Mouse (Mus musculus): Measurements from ENCODE around the gene Fam221b. TPM values are rescaled to one million over a fixed set of nuclear protein-coding genes. Genes with fewer than 3 reads are reported as not detected.

Fam221b gene
- polyA plus RNA-seq, 1 experiment from 2014 or later = 3.1 TPM

DNA sequence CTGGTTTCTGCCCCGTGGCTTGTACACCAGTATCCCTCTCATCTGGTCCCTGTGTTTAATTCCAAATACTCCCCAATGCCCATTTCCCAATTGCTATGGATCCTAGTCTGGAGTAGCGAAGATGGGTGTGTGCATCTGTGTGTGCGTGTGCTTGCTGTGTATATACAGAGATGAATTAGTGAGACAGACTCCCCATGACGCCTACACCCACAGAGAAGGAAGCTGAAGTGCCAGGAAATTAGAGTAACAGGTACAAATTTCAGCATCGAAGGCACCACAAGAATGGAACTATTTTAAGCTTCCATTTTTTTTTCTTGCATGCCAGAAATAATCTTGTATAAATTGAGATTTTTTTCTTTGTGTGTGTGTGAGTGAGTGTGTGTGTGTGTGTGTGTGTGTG lies 22.1 kb upstream of the Fam221b start:
- Histone ChIP-seq H3K4me2 (replicated peaks) (no peak overlapping the region), H3K27me3 (no peaks in the 10 kb centered on the region), H3K9me3 (replicated peaks) (no peaks in the 10 kb centered on the region), H3K4me3 (no peak overlapping the region), H3K9ac (no peak overlapping the region), H3K4me1 (no peaks in the 10 kb centered on the region), H3K27ac (no peak overlapping the region), H3K36me3 (peaks cover 38% of the 10 kb centered on the region)
- ATAC-seq (ENCODE audit: low FRiP score) = no peak
- WGBS = 84% methylated on average over 5 of the region's 5 CpGs

- Histone ChIP-seq H3K27me3 (no peaks in the 10 kb centered on the region), H3K4me3 (no peak overlapping the region), H3K4me1 (no peaks in the 10 kb centered on the region), H3K27ac (no peak overlapping the region), H3K9me3 (replicated peaks) (no peaks in the 10 kb centered on the region), H3K4me2 (replicated peaks) (no peak overlapping the region), H3K9ac (no peak overlapping the region), H3K36me3 (peaks cover 48% of the 10 kb centered on the region)
- 95% methylated on average over 17 of the region's 17 CpGs for WGBS
- ATAC-seq (ENCODE audit: low FRiP score) = no peak
These were observed 21.1 kb upstream of the Fam221b start for GRCm38 (mm10) chr4:43690021-43690420.

GRCm38 (mm10) chr4:43679416-43680043 lies 10.6 kb upstream of the Fam221b start:
- Histone ChIP-seq H3K36me3 (peaks cover 90% of the 10 kb centered on the region), H3K27ac (no peak overlapping the region), H3K4me3 (no peak overlapping the region), H3K9me3 (replicated peaks) (no peaks in the 10 kb centered on the region), H3K4me2 (replicated peaks) (no peak overlapping the region), H3K9ac (no peak overlapping the region), H3K27me3 (no peaks in the 10 kb centered on the region), H3K4me1 (no peaks in the 10 kb centered on the region)
- 88% methylated on average over 7 of the region's 7 CpGs for WGBS
- no peak for ATAC-seq (ENCODE audit: low FRiP score)

DNA sequence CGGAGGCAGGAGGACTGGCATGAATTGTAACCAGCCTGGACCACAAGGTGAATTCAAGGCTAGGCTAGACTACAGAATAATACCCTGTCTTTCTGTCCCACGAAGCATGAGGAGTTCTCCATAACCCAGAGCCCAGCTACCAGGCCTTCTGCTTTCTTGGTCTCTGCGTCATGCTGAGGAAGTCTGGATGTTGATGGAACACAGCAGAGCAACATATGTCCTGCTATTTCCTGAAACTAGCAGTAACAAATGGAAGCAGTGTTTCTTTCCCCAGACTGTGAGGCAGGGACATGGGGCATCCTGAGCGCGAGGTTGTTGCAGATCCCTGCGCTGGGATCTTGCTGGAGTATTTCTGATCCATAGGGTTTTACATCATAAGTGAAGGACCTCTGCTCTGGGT lies 9.6 kb upstream of the Fam221b start:
- Histone ChIP-seq H3K27me3 (no peaks in the 10 kb centered on the region), H3K36me3 (peaks cover 86% of the 10 kb centered on the region), H3K9me3 (replicated peaks) (no peaks in the 10 kb centered on the region), H3K4me2 (replicated peaks) (no peak overlapping the region), H3K27ac (no peak overlapping the region), H3K9ac (no peak overlapping the region), H3K4me3 (no peak overlapping the region), H3K4me1 (no peaks in the 10 kb centered on the region)
- 89% methylated on average over 6 of the region's 6 CpGs for WGBS
- ATAC-seq (ENCODE audit: low FRiP score) = no peak

GRCm38 (mm10) chr4:43675608-43676007 lies 6.7 kb upstream of the Fam221b start:
- 79% methylated on average over 4 of the region's 4 CpGs for WGBS
- Histone ChIP-seq H3K9ac (no peak overlapping the region), H3K36me3 (peaks cover 64% of the 10 kb centered on the region), H3K27me3 (no peaks in the 10 kb centered on the region), H3K9me3 (replicated peaks) (no peaks in the 10 kb centered on the region), H3K4me3 (no peak overlapping the region), H3K4me2 (replicated peaks) (no peak overlapping the region), H3K27ac (no peak overlapping the region), H3K4me1 (peaks cover 26% of the 10 kb centered on the region)
- ATAC-seq (ENCODE audit: low FRiP score) = no peak

DNA sequence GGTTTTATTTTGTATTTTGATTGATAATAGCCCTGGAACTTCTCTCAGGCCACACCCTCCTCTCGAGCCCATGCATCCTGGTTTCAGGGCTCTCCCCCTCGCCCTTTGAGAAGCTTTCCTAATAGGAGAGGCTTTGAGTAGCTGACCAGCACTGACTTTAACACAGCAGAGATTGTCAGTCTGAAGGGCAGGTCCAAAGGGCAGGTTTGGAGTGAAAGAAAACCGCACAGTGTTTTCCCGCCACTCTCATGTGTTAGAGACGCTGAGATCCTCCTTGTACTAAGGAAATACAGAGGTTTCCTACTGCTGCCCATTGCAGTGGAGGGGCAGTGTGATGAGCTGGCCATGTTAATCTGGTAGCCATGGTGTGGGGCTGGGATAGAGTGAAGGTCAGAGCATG lies 6.0 kb upstream of the Fam221b start:
- H3K9ac ChIP-seq = no peak overlapping the region
- H3K36me3 ChIP-seq = peaks cover 60% of the 10 kb centered on the region
- peaks cover 32% of the 10 kb centered on the region for H3K4me1 ChIP-seq
- no peak for ATAC-seq (ENCODE audit: low FRiP score)
- H3K4me2 ChIP-seq (replicated peaks) = no peak overlapping the region
- no peak overlapping the region for H3K27ac ChIP-seq
- H3K27me3 ChIP-seq = no peaks in the 10 kb centered on the region
- H3K4me3 ChIP-seq = no peak overlapping the region
- 78% methylated on average over 5 of the region's 5 CpGs for WGBS
- no peaks in the 10 kb centered on the region for H3K9me3 ChIP-seq (replicated peaks)

GRCm38 (mm10) chr4:43673703-43674102 lies 4.8 kb upstream of the Fam221b start:
- Histone ChIP-seq H3K4me2 (replicated peaks) (no peak overlapping the region), H3K27ac (no peak overlapping the region), H3K27me3 (no peaks in the 10 kb centered on the region), H3K4me3 (no peak overlapping the region), H3K36me3 (peaks cover 47% of the 10 kb centered on the region), H3K9ac (no peak overlapping the region), H3K9me3 (replicated peaks) (no peaks in the 10 kb centered on the region), H3K4me1 (peaks cover 38% of the 10 kb centered on the region)
- no peak for ATAC-seq (ENCODE audit: low FRiP score)
- WGBS = 73% methylated on average over 8 of the region's 8 CpGs

- no peaks in the 10 kb centered on the region for H3K27me3 ChIP-seq
- no peak overlapping the region for H3K27ac ChIP-seq
- peaks cover 30% of the 10 kb centered on the region for H3K36me3 ChIP-seq
- H3K4me2 ChIP-seq (replicated peaks) = peak overlapping the region; percentile 86
- H3K9me3 ChIP-seq (replicated peaks) = no peaks in the 10 kb centered on the region
- peak; percentile 12; the same call in 1 of the 2 replicates for ATAC-seq (ENCODE audit: low FRiP score)
- 2% methylated on average over 2 of the region's 2 CpGs for WGBS
- H3K9ac ChIP-seq = no peak overlapping the region
- peaks cover 42% of the 10 kb centered on the region for H3K4me1 ChIP-seq
- peak overlapping the region; percentile 4; the same call in 1 of the 2 replicates for H3K4me3 ChIP-seq
These were observed 3.1 kb upstream of the Fam221b start for GRCm38 (mm10) chr4:43672070-43672469.

DNA sequence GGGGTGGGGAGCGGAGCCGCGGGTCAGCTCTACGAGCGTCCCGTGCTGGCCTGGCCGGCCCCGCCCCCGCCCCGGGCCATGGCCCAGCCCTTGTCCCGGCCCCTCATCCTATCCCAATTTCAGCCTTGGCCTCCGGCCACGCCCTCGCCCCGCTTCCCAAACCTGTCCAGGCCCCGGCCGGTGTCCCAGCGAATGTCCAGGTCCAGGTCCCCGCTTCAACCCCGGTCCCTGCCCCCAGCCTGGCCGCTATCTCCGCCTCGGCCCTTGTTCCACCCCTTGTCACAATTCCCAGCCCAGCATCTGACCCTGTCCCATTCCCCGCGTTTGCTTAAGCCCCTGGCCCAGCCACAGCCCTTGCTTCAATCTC lies 466 bp upstream of the Fam221b start:
- Histone ChIP-seq H3K9ac (peak overlapping the region; percentile 94), H3K27ac (peak overlapping the region; percentile 69), H3K4me3 (peak overlapping the region; percentile 83), H3K36me3 (peaks cover 4% of the 10 kb centered on the region), H3K4me2 (replicated peaks) (peak overlapping the region; percentile 86), H3K9me3 (replicated peaks) (no peaks in the 10 kb centered on the region), H3K4me1 (peaks cover 42% of the 10 kb centered on the region), H3K27me3 (peaks cover 15% of the 10 kb centered on the region)
- under 1% methylated on average over 19 of the region's 25 CpGs for WGBS
- ATAC-seq (ENCODE audit: low FRiP score) = peak; percentile 74

DNA sequence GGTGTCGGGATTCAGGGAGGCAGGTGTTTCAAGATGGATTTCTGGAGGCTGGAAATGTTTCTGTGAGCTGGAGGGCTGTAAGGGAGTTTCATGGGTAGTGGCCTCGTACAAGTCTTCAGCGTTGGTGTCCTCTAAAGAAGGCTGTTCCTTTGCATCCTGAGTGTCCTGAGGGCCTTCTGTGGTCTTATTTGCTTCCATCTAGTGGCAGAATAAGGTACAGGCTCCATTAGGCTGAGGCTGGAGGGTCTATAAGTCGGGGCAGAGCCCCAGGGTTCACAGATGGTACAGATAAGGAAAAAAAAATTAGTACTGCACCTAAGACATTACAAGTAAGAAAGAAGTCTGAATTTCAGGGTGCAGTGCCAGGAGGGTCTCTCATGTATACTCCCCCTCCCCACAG lies 2.5 kb downstream of the Fam221b start:
- ATAC-seq (ENCODE audit: low FRiP score) = no peak
- WGBS = 31% methylated on average over 4 of the region's 4 CpGs
- H3K27me3 ChIP-seq = peaks cover 36% of the 10 kb centered on the region

GRCm38 (mm10) chr4:43657146-43657545 lies 11.8 kb downstream of the Fam221b start:
- Histone ChIP-seq H3K4me1 (peaks cover 22% of the 10 kb centered on the region), H3K9me3 (replicated peaks) (no peaks in the 10 kb centered on the region), H3K36me3 (no peaks in the 10 kb centered on the region; the same call in 1 of the 2 replicates), H3K9ac (no peak overlapping the region), H3K4me2 (replicated peaks) (peak overlapping the region; percentile 62), H3K27me3 (peaks cover 13% of the 10 kb centered on the region), H3K4me3 (peak overlapping the region; percentile 77; the same call in 1 of the 2 replicates), H3K27ac (peak overlapping the region; percentile 36; the same call in 1 of the 2 replicates)
- ATAC-seq (ENCODE audit: low FRiP score) = no peak
- 66% methylated on average over 4 of the region's 4 CpGs for WGBS

More for the DNA sequence above, 2.5 kb downstream of the Fam221b start:
- Histone ChIP-seq H3K36me3 (no peaks in the 10 kb centered on the region), H3K4me1 (peaks cover 24% of the 10 kb centered on the region), H3K4me2 (replicated peaks) (no peak overlapping the region), H3K9me3 (replicated peaks) (no peaks in the 10 kb centered on the region), H3K4me3 (no peak overlapping the region), H3K9ac (no peak overlapping the region), H3K27ac (no peak overlapping the region)

DNA sequence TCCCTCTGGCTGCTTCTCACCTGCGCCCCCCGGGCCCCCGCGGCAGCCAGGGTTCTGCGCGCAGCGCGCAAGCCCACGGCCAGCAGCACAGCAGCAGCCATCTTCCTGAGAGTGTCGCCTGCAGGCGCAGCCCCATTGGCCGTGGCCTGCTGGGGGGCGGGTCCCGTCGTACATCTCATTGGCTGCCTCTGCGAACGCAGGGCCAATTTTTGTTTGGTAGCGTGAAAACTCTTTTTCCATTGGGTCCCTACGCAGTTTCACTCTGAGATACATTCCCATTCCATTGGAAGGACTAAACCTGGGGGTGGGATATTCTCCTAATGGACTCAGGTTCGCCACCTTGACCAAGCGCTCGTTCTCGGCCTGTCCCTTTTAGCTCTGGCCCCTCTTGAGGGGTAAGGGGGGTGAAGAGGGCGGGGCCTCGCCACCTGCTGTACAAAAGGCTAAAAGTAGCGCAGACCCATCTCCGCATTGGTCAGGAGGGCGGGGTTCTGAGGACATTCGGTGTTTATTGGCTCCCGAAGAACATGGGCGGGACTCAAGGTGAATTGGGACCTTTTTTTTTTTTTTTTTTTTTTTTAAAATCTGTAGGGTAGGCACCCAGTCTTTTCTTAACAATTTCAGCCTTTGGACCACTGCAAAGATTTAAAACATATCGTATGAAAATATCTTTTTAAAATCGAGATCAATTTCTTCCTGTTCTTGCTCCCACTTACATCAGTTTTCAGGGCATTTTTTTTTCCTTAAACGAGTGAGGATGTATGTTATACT lies 12.4 kb downstream of the Fam221b start, which contains the start of gene Hint2:
Hint2 (minus strand) TSS at position 128 of the 771 bp plus-strand sequence.
- peak within 1 kb of the TSS; percentile 94 for H3K27ac ChIP-seq
- H3K9ac ChIP-seq = peak within 1 kb of the TSS; percentile 89
- ATAC-seq (ENCODE audit: low FRiP score) = peak; percentile 97
- WGBS = 1% methylated on average over 34 of the region's 34 CpGs
- peaks cover 7% of the 10 kb centered on the region; the same call in 1 of the 2 replicates for H3K27me3 ChIP-seq
- H3K4me2 ChIP-seq (replicated peaks) = peak within 1 kb of the TSS; percentile 62
- H3K4me1 ChIP-seq = peaks cover 22% of the 10 kb centered on the region
- no peaks in the 10 kb centered on the region for H3K9me3 ChIP-seq (replicated peaks)
- H3K4me3 ChIP-seq = peak within 1 kb of the TSS; percentile 77
- peaks cover 5% of the 10 kb centered on the region; the same call in 1 of the 2 replicates for H3K36me3 ChIP-seq
